Mouse (Mus musculus) cerebellum, adult 9-10 months (tissue): ENCODE results near the gene Bphl.

Source experiments
- DNase-seq: peaks from one replicate; pipeline ENCODE4 v3.0.0; 2022

Bphl gene

DNA sequence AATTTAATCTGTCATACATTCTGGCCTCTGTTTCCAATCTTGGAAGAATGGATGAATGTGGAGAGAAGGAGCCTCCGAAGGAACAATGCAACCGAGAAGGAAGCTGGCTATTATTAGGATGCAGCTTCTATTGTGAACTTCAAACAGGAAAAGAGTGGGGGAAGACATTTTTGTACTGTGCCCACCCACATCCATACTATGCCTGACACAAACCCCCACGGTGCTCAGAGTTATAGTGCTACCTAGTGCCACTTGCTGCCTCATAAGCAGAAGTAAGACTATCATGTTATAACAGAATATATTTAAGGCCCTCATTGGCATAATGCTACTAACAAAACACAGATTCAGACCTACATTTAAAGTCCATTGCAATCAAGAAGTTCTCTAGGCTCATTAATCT is 52.0 kb downstream of the Bphl start:
- DNase-seq: no peak

DNA sequence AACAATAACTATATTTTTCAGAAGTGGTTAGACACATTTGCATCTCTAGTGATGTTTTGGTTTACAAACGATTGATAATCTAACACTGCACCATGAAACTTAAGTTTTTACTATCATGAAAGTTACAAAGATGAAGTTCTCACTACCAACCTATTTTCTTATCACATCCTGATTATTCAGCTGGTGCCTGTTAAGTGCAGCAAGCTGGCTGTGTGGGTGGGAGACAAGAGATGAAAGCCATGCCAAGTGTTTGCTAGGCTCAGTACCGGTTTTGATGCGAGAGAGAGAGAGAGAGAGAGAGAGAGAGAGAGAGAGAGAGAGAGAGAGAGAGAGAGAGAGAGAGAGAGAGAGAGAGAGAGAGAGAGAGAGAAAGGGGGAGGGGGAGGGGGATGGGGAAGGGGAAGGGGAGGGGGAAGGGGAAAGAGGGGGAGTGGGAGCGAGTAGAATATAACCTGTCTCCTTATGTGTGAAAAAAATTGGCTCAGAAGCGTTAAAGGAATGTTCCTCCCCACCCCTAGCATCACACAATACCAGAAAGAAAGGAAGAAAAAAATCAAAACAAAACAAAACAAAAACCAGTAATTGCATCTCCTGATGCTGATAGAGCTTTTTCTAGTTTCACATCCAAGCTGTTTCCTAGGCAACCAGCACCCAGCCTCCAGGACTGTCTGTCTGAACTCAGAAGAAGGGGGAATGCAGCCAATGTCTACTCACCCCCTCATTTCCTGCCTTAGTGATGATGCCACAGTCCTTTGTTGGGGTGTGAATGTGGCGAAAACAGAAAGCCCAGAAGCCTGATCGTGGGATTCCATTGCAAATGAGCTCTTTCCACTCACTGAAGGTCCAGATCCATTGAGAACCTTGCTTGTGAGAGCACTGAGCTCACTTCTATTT is 58.4 kb downstream of the Bphl start:
- peak; percentile 35 for DNase-seq

DNA sequence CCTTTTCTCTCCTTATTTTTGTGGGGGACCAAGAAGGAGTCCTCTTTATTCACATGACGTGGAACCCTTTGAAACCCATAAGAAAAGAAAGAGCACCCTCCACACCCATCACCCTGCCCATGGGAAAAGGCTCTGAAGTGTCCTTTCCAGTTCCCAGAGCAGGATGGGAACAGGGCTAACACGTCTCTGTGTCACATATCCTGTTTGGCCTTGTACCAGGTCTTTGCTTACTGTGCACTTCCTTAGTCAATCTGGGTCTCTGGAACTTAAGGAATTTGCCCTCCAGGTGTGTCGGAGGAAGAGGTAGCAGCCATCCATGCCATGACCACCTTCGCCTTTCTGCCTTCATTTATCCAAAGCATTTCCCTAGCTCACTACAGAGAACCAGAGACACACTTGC is 59.1 kb downstream of the Bphl start:
- no peak for DNase-seq

DNA sequence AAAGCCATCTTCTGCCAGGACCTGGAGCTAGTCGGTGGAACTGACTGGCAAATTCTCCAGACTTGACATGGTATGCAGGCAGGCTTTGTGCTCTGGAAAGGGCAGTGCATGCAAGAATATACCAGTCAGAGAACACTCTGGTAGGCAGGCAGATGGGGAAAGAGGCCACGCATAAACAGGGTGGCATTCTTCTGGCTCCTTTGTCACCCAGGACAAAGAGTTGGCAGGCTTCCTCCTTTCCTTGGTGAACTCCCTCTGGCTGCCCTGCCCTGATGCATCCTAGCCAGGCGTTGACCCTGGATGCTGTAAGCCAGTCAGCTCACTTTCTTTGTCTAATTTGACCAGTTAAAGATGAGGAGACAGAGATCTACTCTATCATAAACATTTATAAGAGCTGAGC is 59.7 kb downstream of the Bphl start:
- no peak for DNase-seq

DNA sequence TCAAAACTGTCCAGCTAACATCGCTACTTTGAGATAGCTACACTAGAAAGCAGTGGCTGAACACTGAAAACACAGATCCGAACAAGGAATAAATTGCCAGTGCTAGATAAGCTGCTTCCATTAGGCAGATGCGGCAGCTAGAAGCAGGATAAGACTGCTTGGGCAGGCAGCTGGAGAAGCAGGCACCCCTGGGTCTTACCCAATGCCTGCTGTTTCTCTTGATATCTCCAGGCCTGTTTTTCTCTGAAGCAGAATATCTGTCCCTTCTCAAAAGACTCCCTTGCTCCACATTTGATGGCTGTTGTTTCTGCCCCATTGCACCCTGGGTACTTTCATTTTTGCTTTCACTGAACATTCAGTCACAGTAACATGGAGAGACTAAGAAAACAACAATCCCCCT is 63.3 kb downstream of the Bphl start:
- DNase-seq: no peak

DNA sequence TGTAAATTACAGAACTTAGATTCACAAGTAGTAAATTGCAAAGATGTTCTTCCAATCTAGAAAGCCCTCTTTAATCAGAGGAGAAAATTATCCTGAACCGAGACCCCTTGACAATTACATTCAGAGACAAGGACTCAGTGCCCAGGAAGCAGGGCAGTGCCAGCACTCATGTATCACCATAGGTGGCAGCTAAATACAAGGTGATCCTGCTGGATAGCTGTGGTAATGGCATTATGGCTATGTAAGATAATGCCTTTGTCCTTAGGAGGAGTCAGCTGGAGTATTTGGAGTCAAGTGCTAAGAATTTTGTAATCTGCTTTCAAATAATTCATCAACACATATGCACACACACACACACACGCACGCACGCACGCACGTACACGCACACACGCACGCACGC is 63.9 kb downstream of the Bphl start:
- DNase-seq: no peak

DNA sequence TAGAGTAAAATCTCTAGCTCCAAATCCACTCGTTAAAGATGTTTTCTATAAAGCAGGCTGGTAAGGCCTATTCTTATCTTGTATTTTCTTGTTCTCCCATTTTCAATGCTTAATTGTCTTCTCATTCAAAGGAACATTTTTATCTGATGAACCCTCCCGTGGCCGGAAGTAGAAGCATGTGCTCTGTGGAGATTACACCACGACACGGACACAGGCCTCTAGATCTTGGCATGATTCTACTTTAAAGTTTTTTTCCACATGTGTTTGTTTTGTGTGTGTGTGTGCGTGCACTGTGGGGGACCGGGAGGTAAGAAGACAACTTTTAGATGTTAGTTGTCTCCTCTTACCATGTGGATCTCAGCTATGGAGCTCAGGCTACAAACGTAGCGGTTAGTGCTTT is 64.5 kb downstream of the Bphl start:
- no peak for DNase-seq

DNA sequence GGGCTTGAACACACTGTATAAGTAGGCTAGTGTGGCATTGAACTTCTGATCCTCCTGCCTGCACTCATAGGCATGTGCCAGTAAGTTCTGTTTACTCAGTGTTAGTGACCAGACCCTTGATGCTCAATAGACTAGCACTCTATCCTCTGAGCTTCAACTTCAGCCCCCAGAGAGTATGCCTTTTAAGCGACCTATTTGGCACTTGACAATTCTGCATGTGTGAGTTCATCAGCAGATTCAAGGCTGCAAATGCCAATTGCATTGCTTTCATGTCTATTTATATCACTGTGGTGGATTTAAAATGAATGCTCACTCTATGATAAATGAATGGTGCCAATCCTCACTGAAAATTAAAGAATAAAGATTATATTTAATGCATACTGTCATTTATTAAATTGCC is 68.0 kb downstream of the Bphl start:
- no peak for DNase-seq

DNA sequence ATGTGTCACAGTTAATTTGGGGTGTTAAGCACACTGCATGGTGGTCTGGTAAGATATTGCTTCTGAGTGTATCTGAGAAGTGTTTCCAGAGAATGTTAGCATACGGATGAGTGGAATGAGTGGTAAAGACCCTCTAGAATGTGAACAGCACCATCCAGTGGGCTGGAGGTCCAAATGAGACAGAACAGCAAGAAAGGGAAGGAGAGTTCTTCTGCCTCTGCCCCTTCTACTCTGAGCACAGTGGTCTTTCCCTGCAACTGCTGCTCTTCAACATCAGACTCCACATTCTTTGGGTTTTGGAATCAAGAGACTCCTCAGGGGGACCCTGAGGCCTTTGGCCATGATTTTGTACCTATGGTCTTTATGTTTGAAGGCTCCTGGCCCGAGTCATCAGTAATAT is 68.9 kb downstream of the Bphl start:
- no peak for DNase-seq

DNA sequence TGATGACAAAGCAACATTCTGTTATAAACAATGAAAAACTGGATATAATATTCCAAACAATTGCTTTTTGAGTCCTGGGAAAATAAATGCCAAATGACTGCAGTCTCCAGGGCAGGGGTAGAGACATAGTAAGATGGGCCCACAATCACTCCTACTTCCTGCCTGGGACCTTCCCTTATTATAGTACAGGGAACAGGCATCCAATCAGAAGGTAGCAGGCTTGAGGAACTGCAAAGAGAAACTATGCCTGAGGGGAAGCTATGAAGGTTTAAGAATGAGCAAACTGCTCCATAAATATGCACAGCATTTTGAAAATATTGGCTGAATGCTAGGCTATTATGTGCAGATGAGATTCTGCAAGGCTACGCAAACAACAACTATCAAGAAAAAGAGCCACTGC is 69.6 kb downstream of the Bphl start:
- DNase-seq: no peak

DNA sequence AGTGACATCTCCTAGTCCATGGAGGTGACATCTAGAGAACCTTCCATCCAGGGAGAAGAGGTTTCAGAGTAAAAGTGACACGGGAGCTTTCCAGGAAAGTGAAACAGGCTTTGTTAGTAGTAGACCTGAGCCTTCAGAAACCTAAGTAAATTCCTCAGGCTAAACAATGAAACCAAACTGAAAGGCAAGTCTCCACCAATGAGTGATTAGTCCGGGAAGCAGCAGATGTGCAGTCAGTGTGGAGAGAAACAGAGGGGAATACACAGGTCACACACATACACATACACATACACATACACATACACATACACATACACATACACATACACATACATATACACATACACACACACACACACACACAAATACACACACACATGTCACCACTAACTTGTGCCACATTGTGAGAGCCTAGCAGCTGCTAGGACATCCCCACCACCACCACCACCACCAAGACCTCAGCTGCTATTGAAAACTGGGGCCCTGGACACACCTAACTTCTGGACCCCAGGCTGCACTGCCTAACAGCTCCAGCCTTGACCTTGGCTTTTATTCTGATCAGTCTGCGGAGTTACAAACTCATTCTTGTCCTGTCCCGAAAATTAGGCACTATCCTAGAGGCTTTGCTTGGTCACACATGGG is 71.8 kb downstream of the Bphl start:
- DNase-seq: no peak

DNA sequence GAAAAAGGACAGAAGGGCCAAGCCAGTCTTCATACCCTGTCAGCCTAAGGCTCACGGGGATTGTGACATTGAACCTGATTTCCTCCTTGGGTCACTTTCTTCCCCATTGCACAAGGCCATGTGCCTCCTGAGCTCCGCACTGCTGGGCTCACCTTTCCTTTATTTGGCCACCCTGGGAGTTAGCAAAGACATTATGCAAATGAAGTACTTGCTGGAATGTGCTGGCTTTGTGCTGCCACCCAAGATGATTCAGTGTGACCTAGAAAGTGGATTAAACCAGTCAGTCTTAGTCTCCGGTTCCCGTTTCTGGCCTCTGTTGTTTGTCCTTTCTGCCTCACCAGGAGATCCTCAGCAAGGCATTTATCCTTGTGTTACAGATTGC is 72.3 kb downstream of the Bphl start:
- no peak for DNase-seq

DNA sequence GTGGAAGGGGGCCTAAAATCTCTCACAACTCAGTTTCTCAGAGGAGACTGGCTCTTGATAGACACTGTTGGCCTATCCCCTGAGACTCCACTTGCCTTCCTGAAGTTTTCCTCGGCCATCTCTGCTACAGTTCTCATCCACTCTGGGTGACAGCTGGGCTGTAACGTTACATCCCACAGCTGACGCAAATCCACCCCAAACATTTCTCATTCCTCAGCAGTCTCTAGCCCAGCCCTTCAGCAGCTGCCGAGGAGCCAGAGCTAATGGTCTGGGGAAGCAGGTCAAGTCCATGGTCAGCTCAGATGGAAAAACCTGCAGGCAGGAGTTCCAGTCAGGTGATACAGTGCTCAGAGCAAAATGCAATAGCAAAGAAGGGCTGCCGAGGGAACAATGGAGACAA is 73.6 kb downstream of the Bphl start:
- DNase-seq: no peak

DNA sequence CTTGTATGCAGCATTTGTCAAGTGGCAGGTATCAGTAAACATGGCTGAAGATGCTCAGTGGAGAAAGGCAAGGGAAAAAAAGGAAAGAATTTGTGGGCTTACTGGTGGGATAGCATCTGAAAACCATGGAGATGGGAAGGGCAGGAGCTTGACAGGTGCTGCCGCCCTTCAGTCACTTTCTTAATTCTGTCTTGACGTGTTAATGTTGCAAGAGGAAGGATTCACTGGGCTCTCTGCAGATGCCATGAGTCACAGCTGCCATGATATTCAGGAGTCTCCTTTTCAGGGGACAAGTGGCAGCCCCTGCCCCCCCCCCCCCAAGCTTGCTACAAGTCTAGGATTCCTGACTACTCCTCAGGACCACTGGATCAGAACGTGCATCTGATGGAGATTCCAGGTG is 74.5 kb downstream of the Bphl start:
- no peak for DNase-seq

DNA sequence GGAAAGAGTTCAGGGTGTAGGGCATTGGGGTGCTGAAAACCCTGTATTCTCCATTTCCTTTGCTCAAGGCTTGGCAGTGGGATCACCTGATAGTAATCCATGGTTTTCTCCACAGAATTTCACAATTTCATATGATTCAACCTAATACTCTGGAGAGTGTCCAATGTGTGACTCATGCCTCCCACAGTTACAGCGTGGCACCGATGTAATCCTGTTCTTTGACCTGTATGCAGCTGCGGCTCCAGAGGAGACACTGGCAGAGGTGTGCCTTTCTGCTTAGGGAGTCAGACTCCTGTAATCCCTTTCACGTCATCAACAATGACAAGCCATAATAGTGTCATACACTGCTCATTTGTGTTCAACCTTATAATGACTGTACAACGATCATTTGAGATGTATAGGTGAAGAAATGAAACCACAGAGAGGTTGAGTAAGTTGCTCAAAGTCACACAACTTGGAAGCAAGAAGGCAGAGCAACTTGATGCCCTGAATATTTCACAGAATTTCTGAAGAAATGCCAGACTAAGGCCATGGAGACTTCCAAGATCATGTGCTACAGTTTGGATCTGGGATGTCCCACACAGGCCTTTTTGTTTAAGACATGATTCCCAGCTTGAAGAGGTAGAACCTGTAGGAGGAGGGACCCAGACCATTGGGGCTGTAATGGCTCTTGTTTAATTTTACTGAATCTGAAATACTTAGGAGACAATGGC is 75.1 kb downstream of the Bphl start:
- DNase-seq: no peak

DNA sequence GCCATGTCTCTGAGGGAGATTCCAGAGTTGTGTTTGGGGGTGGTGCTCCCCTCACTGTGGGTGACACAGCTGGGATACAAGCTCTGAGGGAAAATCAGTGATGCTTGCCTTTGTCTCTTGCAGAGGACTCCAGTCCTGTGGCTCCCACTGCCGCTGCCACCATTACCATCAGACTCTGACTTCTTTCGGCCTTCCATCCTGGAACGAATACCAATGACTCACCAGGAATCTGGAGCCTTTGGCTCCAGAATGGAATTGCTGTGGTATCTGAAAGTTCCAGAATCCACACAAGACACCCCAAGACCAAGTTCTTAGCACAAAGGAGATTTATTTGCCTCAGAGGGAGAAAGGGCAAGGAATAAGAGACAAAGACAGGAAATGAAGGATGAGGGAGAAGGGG is 75.7 kb downstream of the Bphl start:
- no peak for DNase-seq

DNA sequence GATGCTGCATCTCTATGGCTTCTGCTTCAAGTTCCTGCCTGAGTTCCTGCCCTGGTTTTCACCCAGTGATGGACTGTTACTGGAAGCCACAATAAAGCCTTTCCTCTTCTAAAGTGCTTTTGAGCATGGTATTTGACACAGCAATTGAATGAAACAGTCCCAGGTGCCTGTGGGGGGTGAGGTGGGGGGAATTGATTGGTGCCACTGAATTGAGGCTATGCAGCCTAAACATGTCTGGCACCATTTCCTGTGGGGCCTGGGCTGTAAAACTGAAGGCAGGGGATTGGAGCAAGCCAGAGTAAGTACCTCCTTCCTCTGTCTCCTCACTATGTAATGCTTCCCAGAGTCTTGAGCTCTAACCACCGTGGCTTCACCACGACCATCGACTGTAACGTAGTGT is 77.3 kb downstream of the Bphl start:
- no peak for DNase-seq

DNA sequence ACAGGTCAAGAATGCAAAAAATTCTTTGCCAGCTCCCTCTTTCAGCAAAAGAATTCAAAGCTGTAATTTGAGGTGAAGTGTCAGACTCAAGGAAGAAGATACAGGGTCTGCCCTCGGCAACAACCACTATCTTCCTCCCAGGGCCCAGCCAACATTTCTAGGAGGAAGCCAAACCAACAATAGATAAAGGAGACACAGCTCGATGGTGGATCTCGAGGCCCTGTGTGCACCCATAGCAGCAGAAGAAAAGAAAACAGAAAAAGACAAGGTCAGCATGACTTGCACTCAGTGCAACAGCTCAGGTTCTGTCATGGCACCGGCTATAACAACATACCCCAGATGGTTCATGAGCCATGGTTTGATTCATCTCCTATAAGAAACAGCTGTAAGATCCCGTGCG is 79.1 kb downstream of the Bphl start:
- no peak for DNase-seq

DNA sequence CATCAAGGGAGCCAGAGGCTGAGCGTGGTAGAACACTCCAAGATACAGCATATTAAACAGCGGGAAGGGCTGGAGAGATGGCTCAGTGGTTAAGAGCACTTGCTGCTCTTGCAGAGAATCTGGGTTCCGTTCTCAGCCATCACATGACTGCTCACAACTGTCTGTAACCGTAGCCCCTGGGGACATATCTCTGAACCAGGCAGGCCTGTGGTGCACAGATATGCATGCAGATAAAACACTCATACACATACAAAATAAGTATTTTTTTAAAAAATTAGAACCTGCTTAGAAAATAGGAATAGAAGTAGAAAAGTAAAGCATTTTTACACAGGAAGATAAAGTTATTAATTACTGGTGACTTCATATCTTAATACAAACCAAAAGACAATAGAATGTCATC is 81.4 kb downstream of the Bphl start:
- no peak for DNase-seq

DNA sequence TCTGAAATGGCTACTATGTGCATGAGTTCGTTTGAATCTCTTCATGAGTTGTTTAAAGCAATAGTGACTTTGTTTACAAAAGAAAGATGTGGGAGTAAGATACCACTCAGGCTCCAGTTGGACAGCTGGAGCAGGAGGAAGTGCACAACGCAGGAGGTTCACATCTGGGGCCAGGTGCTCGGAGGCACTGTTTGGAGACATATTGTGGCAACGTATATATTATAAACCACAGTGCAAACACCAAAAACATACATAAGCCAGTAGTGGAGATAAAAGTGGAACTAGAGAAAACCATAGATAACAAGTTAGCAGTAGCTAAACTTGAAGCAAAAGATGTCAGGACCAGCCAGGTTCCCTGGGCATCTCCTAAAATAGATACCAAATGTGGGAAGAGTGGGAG is 82.0 kb downstream of the Bphl start:
- no peak for DNase-seq

DNA sequence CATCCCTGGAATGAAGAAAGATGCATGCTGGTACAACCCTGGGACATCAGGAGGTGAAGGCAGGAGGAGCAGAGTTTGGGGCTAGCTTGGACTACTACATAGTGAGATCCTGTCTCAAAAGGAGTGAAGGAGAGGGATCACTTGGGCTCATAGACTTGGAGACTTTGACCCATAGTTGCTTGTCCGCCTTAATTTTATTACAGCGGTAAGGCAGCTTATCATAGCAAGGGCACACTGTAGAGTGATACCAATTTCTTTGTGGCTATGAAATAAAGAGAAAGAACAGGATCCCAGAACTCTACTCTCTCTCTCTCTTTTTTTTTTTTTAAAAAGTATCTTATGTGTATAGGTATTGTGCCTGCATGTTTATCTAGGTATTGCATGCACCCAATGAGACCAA is 83.1 kb downstream of the Bphl start:
- no peak for DNase-seq
